Mouse (Mus musculus) limb, embryonic 14.5 days (tissue): ENCODE data around the gene Rrp12. TPM values are rescaled to one million over a fixed set of nuclear protein-coding genes. Genes with fewer than 3 reads are reported as not detected.
A peak's percentile ranks its signal among the peaks of the same experiment; 100 is the strongest.

Experiments
- ATAC-seq: fragments of 200-750 bp; cut with Nextera tagmentation; 2 replicates; pipeline ENCODE4 v1.8.0; 2017; ENCODE audit warnings: low read depth, moderate number of reproducible peaks, moderate TSS enrichment; ENCODE audit not compliant: low FRiP score
- DNase-seq: peaks from one replicate; pipeline ENCODE4 v3.0.0-alpha.2; 2015; ENCODE audit warnings: low spot score
- H3K27ac ChIP-seq: fragments of 300-500 bp; sonication (generic); replicated peaks from 2 replicates; pipeline ENCODE4 v1.5.1; 2014; ENCODE audit warnings: low read depth, mild to moderate bottlenecking, low read length, moderate library complexity, mixed read lengths
- H3K27me3 ChIP-seq: fragments of 300-500 bp; sonication (generic); 2 replicates; pipeline ENCODE4 v1.6.1; 2014; ENCODE audit warnings: low read length, mixed read lengths; ENCODE audit not compliant: control insufficient read depth, insufficient read depth
- H3K36me3 ChIP-seq: fragments of 300-500 bp; sonication (generic); 2 replicates; pipeline ENCODE4 v1.6.1; 2014; ENCODE audit warnings: mild to moderate bottlenecking, low read length, moderate library complexity, mixed read lengths; ENCODE audit not compliant: control insufficient read depth, insufficient read depth
- H3K4me1 ChIP-seq: fragments of 300-500 bp; sonication (generic); 2 replicates; pipeline ENCODE4 v1.6.1; 2014; ENCODE audit warnings: antibody characterized with exemption, low read length, mixed read lengths; ENCODE audit not compliant: control insufficient read depth, insufficient read depth
- H3K4me2 ChIP-seq: fragments of 300-500 bp; sonication (generic); replicated peaks from 2 replicates; pipeline ENCODE4 v1.6.1; 2014; ENCODE audit warnings: low read depth, mild to moderate bottlenecking, low read length, moderate library complexity; ENCODE audit not compliant: severe bottlenecking
- H3K4me3 ChIP-seq: fragments of 300-500 bp; sonication (generic); replicated peaks from 2 replicates; pipeline ENCODE4 v1.5.1; 2014; ENCODE audit warnings: low read length
- H3K9ac ChIP-seq: fragments of 300-500 bp; sonication (generic); 2 replicates; pipeline ENCODE4 v1.6.1; 2014; ENCODE audit warnings: mild to moderate bottlenecking, low read depth, low read length, moderate library complexity; ENCODE audit not compliant: severe bottlenecking
- H3K9me3 ChIP-seq: fragments of 300-500 bp; sonication (generic); 2 replicates; pipeline ENCODE4 v1.6.1; 2016; ENCODE audit warnings: low read length; ENCODE audit not compliant: control insufficient read depth
- POLR2A ChIP-seq: fragments of 200-500 bp; IDR thresholded peaks from 2 replicates; pipeline ENCODE4 v1.8.0; 2012; ENCODE audit warnings: inconsistent platforms, mild to moderate bottlenecking, moderate library complexity, borderline replicate concordance; ENCODE audit not compliant: insufficient read depth, insufficient read length; ENCODE audit errors: extremely low read depth
- WGBS: fragments of 180-500 bp; shearing (Covaris S2); extraction: QIAGEN DNeasy Blood & Tissue Kit; methylation state at CpG from one replicate; pipeline ENCODE4 v1.1.7; 2014; 5-methylcytosine and 5-hydroxymethylcytosine counted together
- polyA plus RNA-seq, 2 experiments: library from polyadenylated mRNA; depleted of rRNA in 1 of 2; stranded (reverse) in 1 of 2; unstranded in 1 of 2; fragments of >200 nt; fragmentation: Nextera tagmentation in 1 of 2; extraction: Ambion mirVana in 1 of 2; gene quantifications; 2 replicates each; pipeline versions ENCODE4 v1.2.1 to v1.2.3; 2012 to 2014

Rrp12 gene
- polyA plus RNA-seq, 2 experiments = 13.2 to 13.9 TPM

GRCm38 (mm10) chr19:41822589-41822988 is 73.4 kb downstream of the Rrp12 start:
- Histone ChIP-seq H3K9me3 (no peaks in the 10 kb centered on the region), H3K4me1 (no peaks in the 10 kb centered on the region), H3K4me3 (no peak overlapping the region), H3K4me2 (no peak overlapping the region), H3K36me3 (no peaks in the 10 kb centered on the region), H3K9ac (no peak overlapping the region), H3K27ac (no peak overlapping the region), H3K27me3 (no peaks in the 10 kb centered on the region)
- 77% methylated on average over 1 of the region's 1 CpGs for WGBS
- no peak for TF ChIP-seq POLR2A
- DNase-seq (no peak), ATAC-seq (no peak)

DNA sequence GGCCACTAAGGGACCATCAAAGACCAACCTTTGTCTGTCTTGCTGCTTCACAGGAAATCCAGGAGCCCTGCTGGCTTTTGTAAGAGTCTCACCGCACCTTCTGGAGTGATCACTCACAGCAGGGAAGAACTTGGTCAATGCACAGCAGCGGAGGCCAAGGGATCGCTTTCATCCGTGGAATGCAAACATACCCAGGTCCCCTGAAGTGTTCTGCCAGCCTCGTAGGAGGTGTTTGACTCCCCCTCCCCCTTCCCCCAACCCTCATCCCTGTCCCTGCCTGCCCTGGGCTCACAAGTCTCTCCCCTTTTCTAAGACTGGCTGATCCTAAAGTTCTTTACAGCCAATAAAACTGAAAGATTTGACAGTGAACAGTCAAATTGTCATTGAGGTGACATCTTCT is 74.5 kb downstream of the Rrp12 start:
- H3K27ac ChIP-seq = no peak overlapping the region
- WGBS = 5% methylated on average over 5 of the region's 5 CpGs
- H3K9ac ChIP-seq = no peak overlapping the region
- peaks cover 6% of the 10 kb centered on the region; the same call in 1 of the 2 replicates for H3K4me1 ChIP-seq
- TF ChIP-seq POLR2A = no peak
- no peak overlapping the region for H3K4me2 ChIP-seq
- H3K36me3 ChIP-seq = no peaks in the 10 kb centered on the region
- H3K4me3 ChIP-seq = no peak overlapping the region
- H3K27me3 ChIP-seq = no peaks in the 10 kb centered on the region
- DNase-seq = no peak
- ATAC-seq = no peak
- no peaks in the 10 kb centered on the region for H3K9me3 ChIP-seq

DNA sequence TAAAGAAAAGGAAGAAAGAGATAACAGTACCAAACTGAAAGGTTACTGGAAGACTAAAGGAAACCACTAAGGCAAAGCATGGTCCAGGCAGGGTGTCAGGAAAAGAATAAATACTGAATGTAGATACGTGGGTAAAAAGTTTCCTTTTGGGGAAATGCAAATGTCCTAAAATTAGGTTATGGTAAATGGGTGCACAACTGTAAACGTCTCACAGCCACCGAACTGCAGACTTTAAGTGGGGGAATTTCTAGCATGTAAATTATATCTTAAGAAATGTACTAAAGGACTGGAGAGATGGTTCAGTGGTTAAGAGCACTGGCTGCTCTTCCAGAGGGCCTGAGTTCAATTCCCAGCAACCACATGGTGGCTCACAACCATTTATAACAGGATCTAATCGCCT is 77.2 kb downstream of the Rrp12 start:
- ATAC-seq = no peak
- H3K9ac ChIP-seq = no peak overlapping the region
- peaks cover 6% of the 10 kb centered on the region; the same call in 1 of the 2 replicates for H3K4me1 ChIP-seq
- H3K27me3 ChIP-seq = no peaks in the 10 kb centered on the region
- H3K4me3 ChIP-seq = no peak overlapping the region
- no peak overlapping the region for H3K4me2 ChIP-seq
- DNase-seq = no peak
- no peak overlapping the region for H3K27ac ChIP-seq
- no peaks in the 10 kb centered on the region for H3K9me3 ChIP-seq
- no peaks in the 10 kb centered on the region for H3K36me3 ChIP-seq
- 87% methylated on average over 4 of the region's 4 CpGs for WGBS
- no peak for TF ChIP-seq POLR2A

DNA sequence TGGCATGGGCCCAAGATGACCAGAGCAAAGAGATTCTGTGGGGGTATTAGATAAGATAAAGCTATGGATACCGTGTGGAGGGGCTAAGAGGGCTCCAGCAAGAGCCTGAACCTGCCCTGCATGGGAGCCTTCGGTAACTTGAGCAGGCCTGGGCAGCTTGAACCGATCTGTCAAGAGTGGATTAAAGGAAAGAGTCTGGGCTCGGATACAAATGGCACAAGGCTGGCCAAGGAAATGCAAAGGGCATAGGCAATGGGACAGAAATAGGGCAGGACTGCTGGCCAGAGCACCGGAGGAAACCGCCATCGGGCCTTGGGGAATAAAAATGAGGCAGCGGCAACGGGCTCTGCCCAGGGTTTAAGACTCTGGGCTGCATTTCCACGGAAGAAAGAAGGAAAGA is 78.6 kb downstream of the Rrp12 start:
- H3K4me3 ChIP-seq = no peak overlapping the region

DNA sequence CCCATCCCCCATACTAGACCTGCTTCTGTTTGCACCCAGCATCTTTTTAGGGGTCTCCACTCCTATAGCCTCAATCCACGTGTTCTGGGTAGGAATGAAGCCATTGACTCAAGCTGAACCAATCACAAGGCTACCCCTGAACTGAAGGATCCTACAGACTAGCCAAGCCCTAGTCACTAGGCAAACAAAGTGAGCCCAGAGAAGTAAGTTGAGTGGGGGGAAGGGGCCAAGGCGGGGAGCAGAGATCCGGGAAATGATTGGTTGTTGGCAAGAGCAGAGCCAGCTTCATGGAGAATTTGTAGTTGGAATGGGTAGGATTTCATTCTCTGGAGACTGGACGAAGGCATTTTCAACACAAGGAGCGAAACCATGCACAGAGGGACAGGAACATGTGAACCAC is 79.1 kb downstream of the Rrp12 start:
- no peaks in the 10 kb centered on the region for H3K27me3 ChIP-seq
- H3K4me2 ChIP-seq = 0 out of 2 replicates have a peak overlapping the region, but pooled peaks have one; percentile 9
- ATAC-seq (peak; percentile 75), DNase-seq (peak; percentile 41)
- H3K27ac ChIP-seq = peak overlapping the region; percentile 63; the same call in 1 of the 2 replicates
- TF ChIP-seq POLR2A = no peak
- no peak overlapping the region for H3K9ac ChIP-seq
- no peak overlapping the region for H3K4me3 ChIP-seq
- H3K9me3 ChIP-seq = no peaks in the 10 kb centered on the region
- H3K4me1 ChIP-seq = peaks cover 6% of the 10 kb centered on the region; the same call in 1 of the 2 replicates
- H3K36me3 ChIP-seq = no peaks in the 10 kb centered on the region
- WGBS = 39% methylated on average over 5 of the region's 5 CpGs

More for the DNA sequence above, 78.6 kb downstream of the Rrp12 start:
- 0 out of 2 replicates have a peak overlapping the region, but pooled peaks have one; percentile 9 for H3K4me2 ChIP-seq
- no peak overlapping the region for H3K9ac ChIP-seq
- H3K4me1 ChIP-seq = peaks cover 6% of the 10 kb centered on the region; the same call in 1 of the 2 replicates
- no peaks in the 10 kb centered on the region for H3K27me3 ChIP-seq
- peak overlapping the region; percentile 63; the same call in 1 of the 2 replicates for H3K27ac ChIP-seq
- no peaks in the 10 kb centered on the region for H3K9me3 ChIP-seq
- no peak for TF ChIP-seq POLR2A
- WGBS = 40% methylated on average over 10 of the region's 10 CpGs
- no peak for DNase-seq
- no peaks in the 10 kb centered on the region for H3K36me3 ChIP-seq
- ATAC-seq = peak; percentile 70; the same call in 1 of the 2 replicates
